In the genomic region with DNA sequence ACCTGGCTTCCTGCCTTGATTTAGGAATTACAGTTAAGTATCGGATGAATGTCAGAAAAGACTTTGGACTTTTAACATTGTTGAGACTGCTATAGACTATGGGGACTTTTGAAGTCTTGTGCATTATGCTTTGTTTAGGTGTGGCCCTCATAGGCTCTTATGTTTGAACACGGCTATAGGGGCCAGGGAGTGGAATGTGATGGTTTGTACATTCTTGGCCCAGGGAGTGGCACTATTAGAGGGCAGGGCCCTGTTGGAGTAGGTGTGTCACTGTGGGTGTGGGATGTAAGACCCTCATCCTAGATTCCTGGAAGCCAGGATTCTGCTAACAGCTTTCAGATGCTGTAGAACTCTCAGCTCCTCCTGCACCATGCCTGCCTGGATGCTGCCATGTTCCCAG, we compare ENCODE assay signal across 9 mouse cellular contexts. TPM values are rescaled to one million over a fixed set of nuclear protein-coding genes. Genes with fewer than 3 reads are reported as not detected.
"Had no signal": no experiment of that assay in that cellular context is flagged by ENCODE, and none has a peak within 500 bp of the region (broad histone marks: within the 10 kb centered on the region; RNA-seq: fewer than 3 reads in every experiment).

No protein-coding gene starts in this region.

RNA-seq across cellular contexts. Expression of a gene that starts 17.9 kb away (rescaled TPM):
- polyA plus RNA-seq: embryonic facial prominence, embryonic 10.5 days; embryonic facial prominence, embryonic 11.5 days; embryonic facial prominence, embryonic 12.5 days; embryonic facial prominence, embryonic 13.5 days; embryonic facial prominence, embryonic 14.5 days; embryonic facial prominence, embryonic 15.5 days; erythroblast, embryonic 14.5 days; forebrain, embryonic 10.5 days; heart, embryonic 10.5 days had no signal
